Mouse (Mus musculus) kidney, adult 2 months (tissue): Measurements from ENCODE around the gene Iqcf4. TPM values are rescaled to one million over a fixed set of nuclear protein-coding genes. Genes with fewer than 3 reads are reported as not detected.

Source experiments
- DNase-seq: peaks from one replicate; pipeline ENCODE4 v3.0.0; 2021
- H3K27ac ChIP-seq: fragments of 200-500 bp; 2 replicates; pipeline ENCODE4 v1.5.1; 2012; ENCODE audit warnings: low read depth, low read length, control low read depth, inconsistent platforms; ENCODE audit not compliant: insufficient read depth
- H3K27me3 ChIP-seq: fragments of 200-500 bp; replicated peaks from 2 replicates; pipeline ENCODE4 v1.6.1; 2012; ENCODE audit warnings: mild to moderate bottlenecking, moderate library complexity, low read length, inconsistent platforms; ENCODE audit not compliant: control insufficient read depth, insufficient read depth
- H3K36me3 ChIP-seq: fragments of 200-500 bp; 2 replicates; pipeline ENCODE4 v1.6.1; 2012; ENCODE audit warnings: mild to moderate bottlenecking, moderate library complexity, low read length, inconsistent platforms; ENCODE audit not compliant: control insufficient read depth, insufficient read depth
- H3K4me1 ChIP-seq: fragments of 200-500 bp; 2 replicates; pipeline ENCODE4 v1.6.1; 2011; ENCODE audit warnings: low read length; ENCODE audit not compliant: control insufficient read depth, insufficient read depth
- H3K4me3 ChIP-seq: fragments of 200-500 bp; 2 replicates; pipeline ENCODE4 v1.5.1; 2011; ENCODE audit warnings: mild to moderate bottlenecking, low read depth, low read length, control low read depth; ENCODE audit not compliant: insufficient read depth
- CTCF ChIP-seq: fragments of 200-500 bp; conservative IDR thresholded peaks from 2 replicates; pipeline ENCODE4 v1.5.1; 2011; ENCODE audit warnings: low read depth, mild to moderate bottlenecking, control low read depth, low read length, moderate library complexity, mixed read lengths; ENCODE audit not compliant: insufficient read depth, insufficient read length
- POLR2A ChIP-seq: fragments of 200-500 bp; IDR thresholded peaks from one replicate; pipeline ENCODE4 v1.6.1; 2011; ENCODE audit warnings: low read depth, low read length, control low read depth
- WGBS: fragments of 180-500 bp; shearing (Covaris S2); methylation state at CpG from one replicate; pipeline ENCODE4 v1.1.7; 2018; 5-methylcytosine and 5-hydroxymethylcytosine counted together
- polyA plus RNA-seq: library from polyadenylated mRNA; depleted of rRNA; stranded (reverse); fragments of >200 nt; gene quantifications from 2 replicates; pipeline ENCODE4 v1.2.3, GENCODE M21; 2012

Gene Iqcf4
- polyA plus RNA-seq, 1 experiment, result not detected

DNA sequence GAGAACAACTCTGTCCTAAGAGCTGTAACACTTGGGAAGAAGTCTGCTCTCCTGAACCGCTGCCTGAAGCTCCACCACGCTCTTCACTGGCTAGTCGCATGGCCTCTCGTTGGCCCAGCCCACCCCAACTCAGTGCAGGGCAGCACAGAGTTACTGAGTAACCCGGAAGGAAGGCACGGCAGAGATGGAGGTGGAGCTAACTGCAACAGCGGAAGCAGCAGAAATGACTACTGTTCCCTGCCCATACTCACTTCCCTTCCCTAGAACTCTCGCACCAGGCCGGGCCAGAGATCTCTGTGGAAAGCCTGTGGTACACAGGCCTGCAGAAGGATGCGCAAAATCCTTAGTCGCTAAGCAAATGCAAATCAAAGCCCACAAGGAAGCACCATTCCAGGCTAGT is 4.4 kb downstream of the Iqcf4 start:
- no peaks in the 10 kb centered on the region for H3K27me3 ChIP-seq
- H3K36me3 ChIP-seq, result no peaks in the 10 kb centered on the region
- H3K4me1 ChIP-seq, result no peaks in the 10 kb centered on the region
- H3K27ac ChIP-seq, result no peak overlapping the region
- whole genome bisulfite sequencing, result 40% methylated on average over 11 of the region's 11 CpGs
- TF ChIP-seq POLR2A, result no peak
- no peak for TF ChIP-seq CTCF
- DNase-seq, result peak; percentile 63
- H3K4me3 ChIP-seq, result no peak overlapping the region

DNA sequence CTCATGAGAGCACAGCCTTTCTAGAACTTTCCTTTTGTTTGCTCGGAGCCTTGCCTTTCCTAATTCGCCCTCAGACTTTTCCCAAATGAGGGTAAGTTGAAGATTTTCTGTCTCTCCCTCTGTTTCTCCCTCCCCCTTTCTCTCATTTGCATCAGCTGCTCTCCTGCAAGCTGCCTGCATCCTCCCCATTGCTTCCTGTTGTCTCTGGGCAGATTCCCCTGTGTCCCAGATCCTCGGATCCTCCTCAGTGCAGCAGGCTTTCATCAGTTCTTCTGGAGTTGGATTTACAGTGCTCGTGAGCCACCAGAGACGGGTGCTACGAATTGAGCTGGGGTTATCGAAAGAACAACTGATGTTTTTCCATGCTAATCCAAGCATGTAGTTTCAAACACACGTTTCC is 6.8 kb downstream of the Iqcf4 start:
- Histone ChIP-seq H3K27me3 (no peaks in the 10 kb centered on the region), H3K36me3 (no peaks in the 10 kb centered on the region), H3K4me3 (no peak overlapping the region), H3K4me1 (no peaks in the 10 kb centered on the region), H3K27ac (no peak overlapping the region)
- no peak for DNase-seq
- WGBS, result 52% methylated on average over 8 of the region's 8 CpGs
- TF ChIP-seq POLR2A (no peak), CTCF (no peak)

DNA sequence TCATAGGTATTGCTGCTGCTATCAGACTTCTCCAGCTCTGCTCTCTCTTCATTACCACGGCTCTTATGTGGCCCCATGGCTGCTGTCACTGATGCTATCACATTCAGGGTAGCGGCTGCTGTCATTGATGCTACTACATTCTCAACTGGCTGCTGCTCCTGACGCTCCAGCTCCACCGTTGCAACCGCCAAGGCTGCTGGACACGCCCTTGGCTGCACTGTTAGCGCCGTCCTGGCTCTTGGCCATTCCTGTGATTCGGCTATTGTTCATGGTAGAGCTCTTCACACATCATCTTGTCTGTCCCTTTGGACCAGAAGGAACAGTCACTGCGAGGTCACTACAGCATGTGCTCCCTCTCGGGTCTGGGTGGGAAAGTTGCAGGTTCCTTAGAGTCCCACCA is 8.5 kb downstream of the Iqcf4 start:
- H3K27me3 ChIP-seq, result no peaks in the 10 kb centered on the region
- TF ChIP-seq CTCF (no peak), POLR2A (no peak)
- no peak overlapping the region for H3K4me3 ChIP-seq
- H3K27ac ChIP-seq, result no peak overlapping the region
- no peak for DNase-seq
- H3K36me3 ChIP-seq, result no peaks in the 10 kb centered on the region
- H3K4me1 ChIP-seq, result no peaks in the 10 kb centered on the region
- 88% methylated on average over 11 of the region's 11 CpGs for WGBS

DNA sequence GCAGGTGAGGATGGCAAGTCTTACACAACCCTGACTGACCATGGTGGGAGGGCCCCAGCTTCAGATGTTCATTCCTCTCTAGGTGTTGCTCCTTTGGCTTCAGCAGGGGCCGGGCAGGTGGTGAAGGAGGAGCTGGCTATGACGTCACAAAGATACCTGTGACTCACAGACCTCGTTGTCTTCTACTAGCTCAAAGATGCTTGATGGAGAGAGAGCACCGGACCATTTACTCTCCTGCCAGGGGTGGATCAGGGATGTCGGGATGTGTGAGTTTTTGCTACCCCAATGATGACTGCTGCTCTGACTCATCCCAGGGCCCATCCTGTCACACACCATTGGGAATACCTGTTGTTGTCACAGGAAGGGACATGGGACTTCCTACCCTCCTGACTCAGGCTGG is 9.3 kb downstream of the Iqcf4 start, which contains the start of gene Iqcf3:
Gene Iqcf3, minus strand, starts transcription at position 101 of the 400 bp plus-strand sequence.
- 91% methylated on average over 5 of the region's 5 CpGs for WGBS
- TF ChIP-seq POLR2A (no peak), CTCF (no peak)
- no peaks in the 10 kb centered on the region for H3K36me3 ChIP-seq
- H3K27ac ChIP-seq, result no peak within 1 kb of the TSS
- H3K27me3 ChIP-seq, result no peaks in the 10 kb centered on the region
- no peaks in the 10 kb centered on the region for H3K4me1 ChIP-seq
- H3K4me3 ChIP-seq, result no peak within 1 kb of the TSS
- no peak for DNase-seq

DNA sequence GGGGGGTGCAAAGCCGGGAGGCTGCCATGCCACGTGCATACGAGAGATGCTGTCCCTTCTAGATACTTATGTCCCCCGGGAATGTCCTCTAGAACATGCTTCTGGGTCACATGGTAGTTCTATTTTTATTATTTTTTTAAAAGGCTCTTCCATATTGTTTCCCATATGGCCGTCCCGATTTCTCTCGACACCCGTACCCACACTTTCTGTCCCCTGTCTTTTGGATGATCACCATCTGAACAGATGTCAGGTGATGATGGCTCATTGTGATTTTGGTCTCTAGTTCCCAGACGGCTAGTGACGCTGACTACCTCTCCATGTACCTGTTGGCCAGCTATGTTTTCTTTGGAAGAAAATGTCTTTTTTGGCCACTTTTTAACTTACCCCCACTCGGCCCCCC is 35.8 kb downstream of the Iqcf4 start:
- Histone ChIP-seq H3K27ac (no peak overlapping the region), H3K36me3 (no peaks in the 10 kb centered on the region), H3K27me3 (no peaks in the 10 kb centered on the region), H3K4me3 (no peak overlapping the region), H3K4me1 (no peaks in the 10 kb centered on the region)
- no peak for DNase-seq
- TF ChIP-seq POLR2A, result no peak
- TF ChIP-seq CTCF, result no peak
- WGBS, result 85% methylated on average over 11 of the region's 11 CpGs

DNA sequence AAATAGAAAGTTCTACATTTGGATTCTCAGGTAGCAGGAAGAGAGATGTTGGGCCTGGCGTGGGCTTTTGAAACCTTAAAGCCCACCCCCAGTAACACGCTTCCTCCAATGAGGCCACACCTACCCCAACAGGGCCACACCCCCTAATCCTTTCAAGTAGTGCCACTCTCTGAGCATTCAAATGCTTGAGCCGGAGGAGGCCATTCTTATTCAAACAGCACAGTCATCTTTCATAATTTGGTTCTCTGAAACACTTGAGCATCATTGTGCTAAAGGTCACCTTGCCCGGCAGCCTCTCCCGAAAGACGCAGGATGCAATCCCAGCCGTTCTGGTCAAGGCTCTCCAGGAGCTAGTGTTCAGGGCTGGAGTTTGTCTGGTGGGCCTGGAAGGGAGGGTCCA is 36.5 kb downstream of the Iqcf4 start:
- H3K4me3 ChIP-seq, result no peak overlapping the region
- H3K27ac ChIP-seq, result no peak overlapping the region
- no peak for DNase-seq
- 94% methylated on average over 7 of the region's 7 CpGs for WGBS
- H3K36me3 ChIP-seq, result no peaks in the 10 kb centered on the region
- no peaks in the 10 kb centered on the region for H3K4me1 ChIP-seq
- no peaks in the 10 kb centered on the region for H3K27me3 ChIP-seq
- TF ChIP-seq POLR2A (no peak), CTCF (no peak)

DNA sequence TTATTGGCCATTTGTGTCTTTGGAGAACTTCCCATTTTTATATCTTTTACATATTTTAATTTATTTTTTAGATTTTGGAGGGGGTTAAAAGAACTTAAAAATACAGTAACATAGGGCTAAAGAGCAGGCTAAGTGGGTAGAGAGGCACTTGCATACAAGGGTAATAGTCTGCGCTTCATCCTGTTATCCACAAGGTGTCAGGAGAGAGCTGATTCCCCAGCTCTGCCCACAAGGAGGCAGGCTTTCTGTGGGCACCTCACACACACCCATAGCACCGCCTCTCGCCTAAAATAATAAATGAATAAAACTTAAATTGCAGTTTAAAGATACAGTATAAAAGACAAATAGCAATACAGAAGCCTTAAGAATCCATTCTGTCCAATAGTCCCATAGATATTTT is 39.0 kb downstream of the Iqcf4 start:
- DNase-seq, result peak; percentile 16
- no peak overlapping the region for H3K4me3 ChIP-seq
- no peaks in the 10 kb centered on the region for H3K36me3 ChIP-seq
- no peak overlapping the region for H3K27ac ChIP-seq
- TF ChIP-seq POLR2A (no peak), CTCF (peak; percentile 90)
- H3K4me1 ChIP-seq, result no peaks in the 10 kb centered on the region
- H3K27me3 ChIP-seq, result no peaks in the 10 kb centered on the region
- WGBS, result 29% methylated on average over 3 of the region's 3 CpGs

DNA sequence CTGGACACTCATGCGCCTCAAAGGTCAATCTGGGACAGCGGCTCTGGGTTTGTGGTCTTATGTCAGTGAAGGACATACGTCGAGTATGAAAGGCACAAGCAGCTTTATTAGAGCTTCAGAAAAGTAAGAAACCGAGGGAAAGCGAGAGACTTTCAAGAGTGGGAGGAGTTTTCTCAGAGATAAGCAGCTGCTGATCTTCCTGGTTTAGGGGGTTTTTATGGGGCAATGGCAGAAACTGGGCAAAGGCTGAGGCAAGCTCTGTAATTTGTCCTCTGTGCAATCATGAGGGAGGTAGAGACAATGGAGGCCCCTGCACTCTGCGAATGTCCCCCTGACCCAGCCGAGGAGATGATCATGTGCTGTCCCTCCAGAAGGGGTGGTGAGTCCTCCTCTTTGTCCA is 50.9 kb downstream of the Iqcf4 start:
- H3K4me3 ChIP-seq, result no peak overlapping the region
- no peak overlapping the region for H3K27ac ChIP-seq
- WGBS, result 63% methylated on average over 8 of the region's 8 CpGs
- no peaks in the 10 kb centered on the region for H3K4me1 ChIP-seq
- DNase-seq, result no peak
- no peaks in the 10 kb centered on the region for H3K36me3 ChIP-seq
- no peak for TF ChIP-seq CTCF
- no peak for TF ChIP-seq POLR2A
- H3K27me3 ChIP-seq, result no peaks in the 10 kb centered on the region
